Mouse (Mus musculus) small intestine, adult 2 months (tissue): Measurements from ENCODE around the gene Fbxo36.

Source experiments
- CTCF ChIP-seq: fragments of 200-500 bp; IDR thresholded peaks from 2 replicates; pipeline ENCODE4 v1.5.1; 2012; ENCODE audit warnings: low read depth, mild to moderate bottlenecking, control low read depth, inconsistent platforms, low read length, moderate library complexity, mixed read lengths; ENCODE audit not compliant: insufficient replicate concordance, insufficient read length; ENCODE audit errors: extremely low read depth
- POLR2A ChIP-seq: fragments of 200-500 bp; IDR thresholded peaks from 2 replicates; pipeline ENCODE4 v1.6.1; 2012; ENCODE audit warnings: low read depth, mild to moderate bottlenecking, control low read depth, inconsistent platforms, low read length, moderate library complexity

GRCm38 (mm10) chr1:84795335-84795734, 44.3 kb upstream of the Fbxo36 start:
- no peak for TF ChIP-seq CTCF
- no peak for TF ChIP-seq POLR2A
